Mouse (Mus musculus) left cerebral cortex, adult 2 months (tissue): ENCODE results near the gene Zfp26. TPM values are rescaled to one million over a fixed set of nuclear protein-coding genes. Genes with fewer than 3 reads are reported as not detected.

Experiments
- DNase-seq, 2 experiments: peaks; one replicate each; pipeline ENCODE4 v3.0.0; 2021 to 2022; ENCODE audit warnings: low spot score in 2 of 2, mixed read lengths in 1 of 2; ENCODE audit errors: extremely low spot score in 1 of 2
- H3K27ac ChIP-seq: fragments of 200-600 bp; 2 replicates; pipeline ENCODE4 v1.8.1; 2022
- H3K4me3 ChIP-seq: fragments of 200-600 bp; 2 replicates; pipeline ENCODE4 v1.8.1; 2022
- CTCF ChIP-seq: fragments of 200-600 bp; IDR thresholded peaks from 2 replicates; pipeline ENCODE4 v1.8.1; 2022; ENCODE audit warnings: antibody characterized with exemption, mild to moderate bottlenecking, moderate library complexity
- intact Hi-C: fragments of 180-260 bp; cut with DNase I; formaldehyde crosslinking; loops from one replicate; pipeline ENCODE4 v1.15.1; 2025
- total RNA-seq, 2 experiments: library from RNA; stranded (reverse); gene quantifications; 2 replicates each; pipeline ENCODE4 v1.2.3; 2021

Zfp26 gene
- total RNA-seq, 2 experiments from 2014 or later: 26.0 to 31.4 TPM

- no peak for TF ChIP-seq CTCF
- no peak overlapping the region for H3K4me3 ChIP-seq
- intact Hi-C loops: no loop called here
- H3K27ac ChIP-seq: no peak overlapping the region
- DNase-seq: no peak
Measured at GRCm38 (mm10) chr9:20453647-20454046, 6.3 kb downstream of the Zfp26 start.

- no peak for TF ChIP-seq CTCF
- Histone ChIP-seq H3K27ac (no peak overlapping the region), H3K4me3 (no peak overlapping the region)
- no peak for DNase-seq
- intact Hi-C loops: no loop called here
Measured at GRCm38 (mm10) chr9:20451493-20451892, 8.5 kb downstream of the Zfp26 start.

GRCm38 (mm10) chr9:20443183-20443783, 16.7 kb downstream of the Zfp26 start:
- no peak for TF ChIP-seq CTCF
- Histone ChIP-seq H3K4me3 (no peak overlapping the region), H3K27ac (no peak overlapping the region)
- intact Hi-C loops: no loop called here
- no peak for DNase-seq

- intact Hi-C loops: no loop called here
- no peak for DNase-seq
- H3K27ac ChIP-seq: no peak overlapping the region
- H3K4me3 ChIP-seq: no peak overlapping the region
- TF ChIP-seq CTCF: no peak
Measured at GRCm38 (mm10) chr9:20430004-20430403, 30.0 kb downstream of the Zfp26 start.

GRCm38 (mm10) chr9:20411460-20411859, 48.5 kb downstream of the Zfp26 start:
- no peak for DNase-seq
- Histone ChIP-seq H3K27ac (no peak overlapping the region), H3K4me3 (no peak overlapping the region)
- no peak for TF ChIP-seq CTCF
- intact Hi-C loops: no loop called here

- DNase-seq: no peak
- Histone ChIP-seq H3K4me3 (no peak overlapping the region), H3K27ac (no peak overlapping the region)
- no peak for TF ChIP-seq CTCF
- intact Hi-C loops: no loop called here
Measured at GRCm38 (mm10) chr9:20409319-20409718, 50.6 kb downstream of the Zfp26 start.

GRCm38 (mm10) chr9:20385343-20385703, 74.6 kb downstream of the Zfp26 start:
- no peak; the same call in none of the 2 replicates for TF ChIP-seq CTCF
- H3K27ac ChIP-seq: peak overlapping the region; percentile 71
- intact Hi-C loops: loop anchor here (10.0 kb wide), 1 partner anchor 139 kb away; the partner anchor contains the start of gene Zfp266
- DNase-seq: no peak
- peak overlapping the region; percentile 56 for H3K4me3 ChIP-seq

- intact Hi-C loops: loop anchor here (10.0 kb wide), 1 partner anchor 140 kb away; the partner anchor contains the start of gene Zfp266
- peak; percentile 87 to 93 for DNase-seq
- peak; percentile 68 for TF ChIP-seq CTCF
- Histone ChIP-seq H3K4me3 (peak within 1 kb of the TSS; percentile 56), H3K27ac (peak within 1 kb of the TSS; percentile 71)
Measured at GRCm38 (mm10) chr9:20384532-20385342, 75.2 kb downstream of the Zfp26 start, which contains the start of gene Zfp560. TSS of gene Zfp560 (minus strand) at chr9:20385177.

GRCm38 (mm10) chr9:20383659-20384058, 76.3 kb downstream of the Zfp26 start:
- Histone ChIP-seq H3K27ac (no peak overlapping the region), H3K4me3 (no peak overlapping the region; the same call in 1 of the 2 replicates)
- intact Hi-C loops: loop anchor here (10.0 kb wide), 1 partner anchor 141 kb away; the partner anchor contains the start of gene Zfp266
- no peak for TF ChIP-seq CTCF
- DNase-seq: no peak

Other genes with a start within 250 kb of the Zfp26 start
- not detected for gene Olfr871, start 248.0 kb downstream of the Zfp26 start, total RNA-seq
- gene Olfr872, start 223.0 kb downstream of the Zfp26 start, total RNA-seq: not detected
- not detected for gene Olfr39, start 177.8 kb downstream of the Zfp26 start, total RNA-seq
- not detected for gene Olfr873, start 161.6 kb downstream of the Zfp26 start, total RNA-seq
- gene Olfr18, start 124.1 kb downstream of the Zfp26 start, total RNA-seq: not detected
- gene Zfp560, start 75.0 kb downstream of the Zfp26 start, total RNA-seq: 1 to 10 TPM; 7.3 to 7.9 TPM
- gene Zfp426, start 32.6 kb upstream of the Zfp26 start, total RNA-seq: 10 to 100 TPM; 30.7 to 33.7 TPM
- gene Zfp266, start 61.3 kb upstream of the Zfp26 start, total RNA-seq: 10 to 100 TPM; 41.3 to 44.3 TPM
- gene Zfp846, start 121.1 kb upstream of the Zfp26 start, total RNA-seq: 10 to 100 TPM; 19.0 to 21.1 TPM
- 100 to 1,000 TPM; 289 to 312 TPM for gene Ubl5, start 182.7 kb upstream of the Zfp26 start, total RNA-seq
- 10 to 100 TPM; 26.4 to 28.6 TPM for gene Fbxl12, start 184.6 kb upstream of the Zfp26 start, total RNA-seq
- 10 to 100 TPM; 40.0 to 41.5 TPM for gene Pin1, start 191.9 kb upstream of the Zfp26 start, total RNA-seq